Mouse (Mus musculus) kidney, adult 18-20 months (tissue): ENCODE data around the gene Adipor2.

ENCODE experiments used
- DNase-seq: peaks from one replicate; pipeline ENCODE4 v3.0.0; 2021

Adipor2 gene

DNA sequence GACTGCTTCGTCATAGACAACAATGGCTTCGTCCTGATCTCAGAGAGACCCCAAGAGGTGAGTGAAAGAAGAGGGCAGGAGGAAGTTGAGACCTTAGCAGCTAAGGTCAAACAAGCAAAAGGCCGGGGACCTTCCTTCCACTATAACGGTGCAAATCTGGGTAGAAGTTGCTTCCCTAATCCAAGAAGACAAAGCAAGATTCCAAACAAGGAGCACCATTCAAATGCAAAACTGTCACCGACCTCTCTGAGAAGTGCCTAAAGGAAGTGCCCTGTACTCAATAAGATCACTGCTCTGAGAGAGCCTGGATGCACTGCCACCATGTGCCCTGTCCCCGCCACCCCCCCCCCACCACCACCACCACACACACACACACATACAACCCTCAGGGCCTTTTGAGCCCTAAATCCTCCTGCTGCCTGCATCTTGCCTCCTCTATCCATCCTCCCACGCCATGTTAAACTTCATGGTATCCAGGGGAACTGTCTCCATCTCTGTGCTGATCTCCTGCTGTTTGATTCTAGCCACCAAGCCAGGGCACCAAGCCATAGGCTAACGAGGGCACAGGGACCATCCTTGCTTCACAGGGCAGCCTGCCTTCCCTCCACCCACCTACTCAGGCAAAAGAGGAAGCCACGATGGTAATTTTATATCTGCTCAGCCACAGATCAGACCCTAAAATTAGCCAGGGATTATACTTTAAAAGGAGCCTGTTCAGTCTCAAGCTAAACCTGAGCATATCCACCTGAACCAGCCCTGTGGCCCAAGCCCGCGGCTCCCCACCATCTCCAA, 79.2 kb downstream of the Adipor2 start:
- no peak for DNase-seq

DNA sequence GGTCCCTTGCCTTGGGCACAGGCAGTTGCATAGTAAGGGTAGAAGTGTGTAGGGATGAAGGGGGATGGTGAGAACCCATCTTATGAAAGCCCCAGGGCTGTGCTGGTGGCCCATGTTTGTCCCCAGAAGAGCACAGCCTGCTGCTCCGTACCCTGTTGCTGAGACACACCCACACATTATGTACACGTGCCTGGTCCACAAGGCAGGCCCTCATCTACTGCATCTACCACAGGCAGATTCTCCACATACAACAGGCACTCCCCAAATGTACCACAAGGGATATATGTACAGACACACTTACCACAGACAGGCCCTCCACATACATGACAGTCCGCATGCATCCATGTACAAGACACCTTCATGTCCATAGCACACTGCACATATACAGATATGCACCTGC, 80.2 kb downstream of the Adipor2 start:
- DNase-seq = no peak

DNA sequence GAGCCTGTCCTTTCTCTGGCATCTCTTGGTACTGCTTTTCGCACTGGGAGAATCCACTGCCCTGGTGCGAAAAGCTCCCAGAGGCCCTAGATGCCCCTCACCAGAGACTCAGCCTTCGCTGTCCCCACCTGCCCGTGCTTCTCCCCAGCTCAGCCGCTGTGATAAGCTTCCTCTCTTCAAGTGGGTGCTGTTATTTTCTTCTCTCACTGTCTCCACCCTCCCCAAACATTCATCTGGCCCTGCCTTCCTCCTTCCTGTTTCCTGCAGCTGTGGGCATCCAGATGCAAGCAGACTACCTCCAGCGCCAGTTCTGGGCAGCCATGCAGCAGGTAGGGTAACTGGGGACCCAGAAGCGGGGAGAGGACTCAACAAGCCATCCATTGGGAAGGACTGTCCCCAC, 81.4 kb downstream of the Adipor2 start:
- DNase-seq = no peak

DNA sequence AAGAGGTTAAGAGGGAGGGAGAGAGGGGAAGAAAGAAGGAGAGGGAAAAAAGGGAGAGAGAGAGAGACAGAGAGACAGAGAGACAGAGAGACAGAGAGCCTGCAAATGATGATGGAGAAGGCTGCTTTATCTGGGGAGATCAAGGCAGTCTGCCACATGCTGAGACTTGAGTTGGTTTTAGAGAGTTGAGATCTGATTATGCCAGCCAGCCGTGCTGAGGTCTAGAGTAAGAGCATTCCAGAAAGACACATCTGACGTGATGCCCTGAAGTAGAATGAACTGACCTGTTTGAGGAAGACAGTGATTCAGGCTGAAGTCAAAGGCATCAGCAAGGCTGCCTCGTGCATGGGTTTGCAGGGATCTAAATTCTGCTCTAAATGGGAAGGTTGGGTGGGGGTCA, 83.7 kb downstream of the Adipor2 start:
- no peak for DNase-seq

DNA sequence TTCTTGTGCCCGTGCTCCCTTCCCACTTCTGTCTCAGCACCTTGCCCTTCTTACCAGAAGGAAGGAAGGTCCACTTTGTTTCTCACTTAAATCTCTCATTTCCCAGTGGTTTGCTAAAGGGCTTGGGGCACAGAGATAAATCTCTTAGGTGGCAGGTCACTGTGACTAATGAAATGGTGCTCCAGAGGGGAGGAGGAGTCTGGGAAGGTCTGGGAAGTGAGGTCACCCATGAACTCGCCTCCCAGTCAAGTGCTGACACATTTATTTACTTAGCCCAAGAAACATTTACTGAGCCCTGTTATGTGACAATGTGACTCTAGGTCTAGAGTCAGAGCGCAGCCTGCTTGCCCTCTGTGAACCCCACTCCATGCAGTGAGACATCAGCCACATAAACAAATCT, 84.3 kb downstream of the Adipor2 start:
- peak; percentile 33 for DNase-seq

DNA sequence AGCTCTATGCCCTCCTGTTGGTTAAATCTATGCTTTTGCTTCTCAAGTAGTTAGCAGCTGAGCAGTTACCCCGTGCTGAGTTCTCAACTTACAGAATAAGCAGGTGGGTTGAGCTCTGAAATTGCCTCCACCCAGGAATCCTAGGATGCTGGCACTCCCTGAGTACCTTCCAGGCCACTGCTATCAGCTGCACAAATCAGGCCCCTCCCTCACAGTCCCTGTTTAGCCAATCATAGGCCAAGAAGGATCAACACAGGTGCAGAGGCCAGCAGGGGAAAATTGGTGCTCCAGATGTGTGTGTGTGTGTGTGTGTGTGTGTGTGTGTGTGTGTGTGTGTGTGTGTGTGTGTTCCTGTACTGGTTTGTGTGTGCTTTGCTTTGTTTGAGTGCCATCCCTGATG, 85.4 kb downstream of the Adipor2 start:
- DNase-seq = no peak

DNA sequence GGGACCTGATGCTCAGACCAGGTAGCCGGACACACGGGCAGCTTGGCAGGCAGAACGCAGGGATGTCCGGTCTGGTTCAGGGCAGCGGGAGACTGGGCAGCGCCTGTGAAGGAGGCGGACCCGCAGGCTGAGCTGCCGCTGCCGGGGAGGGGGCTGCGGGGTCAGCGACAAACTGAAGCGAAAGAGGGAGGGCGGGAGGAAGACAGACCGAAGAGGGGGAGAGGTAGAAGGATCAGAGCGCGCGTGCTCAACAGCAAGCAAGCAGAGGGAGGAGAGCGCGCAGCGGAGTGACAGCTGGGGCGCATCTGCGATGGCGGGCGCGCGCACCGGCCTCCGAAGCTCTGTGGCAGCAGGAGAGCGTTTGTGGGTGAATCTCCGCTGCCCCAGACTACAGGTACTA, 87.0 kb downstream of the Adipor2 start, which contains the start of gene Lrtm2:
Gene Lrtm2 (minus strand): TSS at position 261 of the 400 bp plus-strand sequence.
- DNase-seq = peak; percentile 36

DNA sequence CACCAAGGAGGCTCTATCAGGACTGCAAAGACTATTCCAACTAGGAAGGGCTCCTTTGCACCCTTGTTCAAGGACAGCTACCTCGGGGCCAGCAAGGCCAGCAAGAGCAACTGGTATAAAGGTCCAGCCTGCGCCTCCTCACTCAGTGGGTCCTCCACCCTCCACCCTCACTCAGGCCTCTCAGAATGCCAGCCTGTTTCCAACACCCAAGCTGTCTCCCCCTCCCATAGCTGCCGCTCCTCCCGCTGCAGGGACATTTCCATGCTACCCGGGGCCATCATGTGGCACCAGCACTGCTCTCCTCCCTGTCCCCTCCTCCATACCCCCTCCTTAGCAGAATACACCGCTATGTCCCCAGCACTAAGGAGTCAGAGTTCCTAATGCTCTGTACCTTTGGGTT, 87.6 kb downstream of the Adipor2 start:
- DNase-seq = peak; percentile 35

DNA sequence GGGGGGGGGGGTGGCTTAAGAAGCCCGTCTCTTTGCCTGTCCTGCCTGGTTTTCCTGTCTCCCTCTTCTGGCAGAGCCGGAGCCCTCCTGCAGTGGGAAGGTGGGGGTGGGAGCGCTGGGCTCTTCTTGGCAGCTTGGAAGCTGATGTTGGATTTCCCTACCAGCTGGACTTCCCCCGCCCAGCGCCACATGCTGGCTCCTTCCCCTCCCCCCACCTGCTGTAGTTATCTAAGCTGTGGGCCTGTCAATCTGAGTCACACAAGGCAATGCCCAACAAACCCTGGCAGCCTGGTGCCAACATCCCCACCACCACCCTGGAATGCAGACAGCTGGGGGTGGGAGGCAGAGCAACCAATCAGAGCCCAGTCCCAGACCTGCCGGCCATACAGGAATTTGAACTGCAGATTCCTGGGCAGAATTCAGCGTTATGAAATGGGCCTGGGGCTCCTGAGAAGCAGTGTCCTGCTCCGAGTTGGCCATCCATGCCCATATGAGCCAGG, 88.2 kb downstream of the Adipor2 start:
- peak; percentile 63 for DNase-seq

DNA sequence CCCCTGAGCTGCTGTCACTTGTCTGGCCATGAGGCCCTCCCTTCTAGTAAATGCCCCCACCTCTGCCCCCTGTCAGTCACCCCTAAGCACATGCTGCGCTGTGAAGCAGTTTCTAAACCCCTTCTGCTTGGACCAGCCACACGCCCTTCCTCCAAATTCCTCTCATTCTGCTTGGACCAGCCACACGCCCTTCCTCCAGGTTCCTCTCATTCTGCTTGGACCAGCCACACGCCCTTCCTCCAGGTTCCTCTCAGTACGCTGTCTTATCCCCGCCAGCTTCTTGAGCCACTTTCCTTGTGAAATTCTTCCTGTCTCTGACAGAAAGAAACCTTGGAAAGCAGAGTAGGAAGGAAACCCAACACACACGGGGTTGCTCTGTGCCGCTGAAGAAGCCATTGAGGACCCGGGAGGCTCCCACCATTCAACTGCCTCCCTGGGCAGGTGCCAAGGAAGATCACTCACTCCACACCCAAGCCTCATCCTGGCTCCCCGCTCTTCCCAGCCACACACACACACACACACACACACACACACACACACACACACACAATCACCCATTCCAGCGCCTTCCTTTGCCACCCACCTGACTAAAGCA, 88.9 kb downstream of the Adipor2 start:
- no peak for DNase-seq

DNA sequence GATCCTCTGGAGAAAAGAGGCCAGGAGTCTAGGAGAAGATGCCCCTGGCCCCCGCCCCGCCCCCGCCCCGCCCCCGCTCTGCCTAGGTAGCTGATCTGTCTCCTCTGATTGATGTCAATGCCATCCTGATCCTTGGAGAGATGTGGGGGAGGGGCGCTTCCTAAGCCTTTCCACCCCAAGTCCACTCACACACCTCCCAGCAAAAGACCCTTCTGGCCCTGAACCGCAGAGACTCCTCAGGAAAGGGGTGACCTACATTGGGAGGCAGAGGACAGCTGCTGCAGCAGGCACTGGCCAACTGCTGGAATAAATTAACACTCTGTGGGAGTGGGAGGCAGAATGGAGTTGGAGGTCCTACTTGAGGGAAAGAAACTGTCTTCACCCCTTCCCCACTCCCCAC, 91.0 kb downstream of the Adipor2 start:
- no peak for DNase-seq

DNA sequence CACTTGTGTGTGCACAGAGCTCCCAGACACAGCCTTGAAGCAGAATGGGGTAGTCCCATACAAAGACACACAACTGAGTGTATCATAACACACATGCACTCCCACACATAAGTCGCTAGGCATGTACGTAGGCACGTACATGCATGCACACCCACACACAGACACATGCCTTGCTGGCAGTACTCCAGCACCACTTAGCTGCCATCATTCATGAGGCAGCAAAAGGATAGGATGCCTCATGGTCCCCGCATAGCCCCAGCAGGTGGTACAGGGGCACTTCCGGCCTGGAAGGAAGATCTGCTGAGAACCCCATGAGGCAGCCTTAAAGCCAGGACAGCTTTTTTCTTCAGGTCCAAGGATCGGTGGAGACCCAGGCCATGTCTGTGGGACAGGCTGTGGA, 91.5 kb downstream of the Adipor2 start:
- DNase-seq = no peak

DNA sequence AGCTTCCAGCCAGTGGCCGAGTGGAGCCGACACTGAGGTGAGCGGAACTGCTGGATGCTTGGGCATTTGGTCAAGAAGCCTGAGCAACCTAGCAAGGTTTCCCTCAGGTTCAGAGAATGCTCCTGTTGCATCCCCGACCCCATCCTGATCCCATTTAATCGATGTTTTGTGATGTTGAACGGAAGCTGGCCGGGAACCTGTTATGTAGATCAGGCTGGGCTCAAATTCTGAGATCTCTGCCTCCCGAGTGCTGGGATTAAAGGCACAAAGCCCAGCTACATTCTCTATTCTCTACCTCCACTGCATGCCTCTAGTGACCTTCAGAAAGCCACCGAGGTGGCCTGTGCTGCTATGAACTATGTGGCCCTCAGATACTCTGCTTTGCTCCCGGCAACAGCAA, 92.7 kb downstream of the Adipor2 start:
- DNase-seq = no peak

DNA sequence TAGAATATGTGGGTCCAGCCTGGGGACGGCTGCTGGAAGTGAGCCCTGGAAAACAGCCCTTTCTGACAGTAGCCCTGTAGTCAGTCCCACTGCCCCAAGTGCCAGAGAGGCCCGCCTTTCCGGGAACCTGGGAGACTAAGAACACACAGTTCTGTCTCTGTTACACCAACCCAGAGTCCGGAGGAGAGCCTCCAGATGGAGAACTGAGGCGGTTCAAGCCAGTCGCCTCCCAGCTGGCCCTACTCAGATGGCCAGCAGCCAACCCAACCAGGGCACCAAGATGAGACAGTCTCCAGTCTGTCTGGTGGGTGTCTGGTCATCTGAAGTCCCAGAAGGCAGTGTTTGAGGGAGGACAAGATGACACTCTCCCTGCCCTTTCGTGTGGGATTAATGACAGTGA, 95.8 kb downstream of the Adipor2 start:
- no peak for DNase-seq

DNA sequence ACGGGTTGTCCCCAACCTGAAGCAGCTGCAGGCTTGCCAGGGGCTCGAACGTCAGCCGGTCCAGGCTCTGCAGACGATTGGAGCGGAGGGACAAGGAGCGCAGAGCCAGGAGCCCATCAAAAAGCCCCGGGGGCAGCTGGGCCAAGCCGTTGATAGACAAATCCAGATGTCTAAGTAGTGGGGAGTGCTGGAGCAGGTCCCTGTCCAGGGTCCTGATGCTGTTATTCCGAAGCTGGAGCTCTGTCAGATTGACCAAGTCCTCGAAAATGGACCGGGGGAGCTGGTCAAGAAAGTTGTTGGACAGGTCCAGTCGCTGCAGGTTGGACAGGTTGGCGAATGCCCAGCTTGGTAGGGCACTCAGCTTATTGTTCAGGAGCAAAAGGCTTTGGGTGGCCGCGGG, 97.0 kb downstream of the Adipor2 start:
- no peak for DNase-seq

DNA sequence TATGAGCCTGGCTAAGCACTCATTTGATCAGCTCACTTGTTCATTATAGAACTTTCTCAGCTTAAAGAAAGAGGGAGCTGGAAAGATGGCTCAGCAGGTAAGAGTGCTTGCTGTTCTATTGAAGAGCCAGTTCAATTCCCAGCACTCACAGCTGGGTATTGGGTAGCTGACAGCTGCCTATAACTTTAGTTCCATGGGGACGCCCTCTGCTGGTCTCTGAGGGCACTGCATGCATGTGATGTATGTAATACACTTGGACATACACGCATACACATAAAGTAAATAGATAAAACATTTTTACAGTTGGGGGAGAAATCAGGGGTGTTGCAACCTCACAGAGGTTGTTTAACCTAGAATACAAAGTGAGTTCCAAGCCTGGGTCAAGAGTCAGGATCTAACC, 98.1 kb downstream of the Adipor2 start:
- no peak for DNase-seq

DNA sequence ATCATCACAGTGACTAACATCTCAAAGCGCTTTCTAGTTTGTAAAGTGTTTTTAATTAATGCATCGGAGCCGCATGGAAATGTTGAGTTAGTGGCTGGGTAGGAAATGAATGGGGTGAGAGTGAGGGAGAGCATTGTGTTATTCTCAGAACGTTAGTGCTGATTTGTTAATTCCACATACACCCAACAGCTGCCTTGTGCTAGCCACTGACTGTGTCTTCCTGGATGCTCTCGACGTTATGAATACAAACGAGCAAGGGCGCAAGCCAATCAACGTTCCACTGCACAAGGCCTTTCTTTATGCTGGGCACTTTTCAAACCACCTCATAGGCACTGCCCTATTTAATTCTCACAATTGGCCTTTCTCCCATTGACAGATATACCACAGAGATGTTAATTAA, 98.8 kb downstream of the Adipor2 start:
- DNase-seq = no peak

DNA sequence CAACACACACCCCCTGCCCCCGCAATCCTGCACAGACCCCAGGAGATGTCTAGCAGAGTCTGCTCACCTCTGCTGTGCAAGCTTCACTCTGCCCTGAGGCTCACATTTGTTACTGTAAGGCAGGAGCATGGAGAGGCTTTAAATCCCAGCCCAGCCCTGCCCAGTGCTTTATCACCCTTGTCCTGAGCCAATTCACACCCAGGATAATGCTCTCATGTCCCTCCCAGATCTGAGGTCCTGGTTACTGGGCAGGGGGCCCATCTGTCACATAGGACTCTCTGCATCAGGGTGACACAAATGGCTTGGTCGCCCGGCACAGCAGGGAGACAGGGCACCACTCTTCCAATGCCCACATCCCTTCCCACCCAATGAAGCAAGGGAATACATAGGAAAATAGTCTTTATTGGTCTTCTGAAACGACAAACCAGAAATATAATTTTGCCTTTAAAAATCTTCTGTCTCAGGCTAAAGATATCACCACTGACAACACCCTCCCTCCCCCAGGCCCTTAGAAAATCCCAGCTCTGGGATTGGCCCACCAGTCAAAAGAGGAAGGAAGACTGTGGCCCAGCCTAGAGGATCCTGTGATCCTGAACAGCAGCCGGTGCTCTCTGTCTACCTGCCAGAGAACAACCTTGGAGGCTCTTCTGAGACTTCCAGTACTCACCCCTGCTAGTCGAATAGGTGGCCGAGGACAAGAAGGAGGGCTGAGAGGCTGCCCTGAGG, 102.6 kb downstream of the Adipor2 start:
- no peak for DNase-seq

DNA sequence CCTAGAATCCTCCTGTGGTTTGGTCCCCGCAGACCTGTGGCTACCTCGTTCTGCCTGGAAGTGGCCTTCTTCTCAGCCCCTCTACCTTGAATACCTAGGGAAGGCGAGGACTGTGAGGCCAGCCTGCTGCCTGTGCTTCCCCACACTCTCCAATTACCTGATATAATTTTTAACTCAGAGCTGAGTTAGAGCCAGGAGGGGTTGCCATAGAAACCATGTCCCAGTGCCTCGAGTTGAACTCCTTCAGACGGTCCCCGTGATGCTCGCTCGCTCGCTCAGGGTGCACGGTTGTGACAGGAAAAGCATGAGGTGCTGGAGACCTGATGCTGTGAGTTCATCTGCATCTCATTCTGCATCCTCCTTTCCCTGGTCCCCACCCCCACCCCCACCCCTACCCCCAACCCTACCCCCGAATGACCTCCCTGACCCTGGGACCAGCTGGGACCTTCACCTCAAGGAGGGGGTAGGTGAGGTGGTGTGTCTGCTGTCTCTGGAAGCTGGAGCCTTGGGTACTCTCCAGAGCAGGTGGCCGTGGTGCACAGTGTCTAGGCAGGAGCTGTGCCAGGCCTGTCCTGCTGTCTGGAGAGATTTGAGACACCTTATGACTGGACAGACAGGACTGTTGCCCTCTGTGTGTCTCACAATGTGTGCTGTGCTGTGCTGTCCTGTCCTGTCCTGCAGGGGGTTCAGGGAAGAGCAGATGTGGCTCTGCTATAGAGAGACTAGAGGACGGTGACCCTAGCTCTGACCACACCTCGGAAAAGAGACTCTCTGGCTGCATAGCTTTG, 103.7 kb downstream of the Adipor2 start:
- DNase-seq = peak; percentile 32

DNA sequence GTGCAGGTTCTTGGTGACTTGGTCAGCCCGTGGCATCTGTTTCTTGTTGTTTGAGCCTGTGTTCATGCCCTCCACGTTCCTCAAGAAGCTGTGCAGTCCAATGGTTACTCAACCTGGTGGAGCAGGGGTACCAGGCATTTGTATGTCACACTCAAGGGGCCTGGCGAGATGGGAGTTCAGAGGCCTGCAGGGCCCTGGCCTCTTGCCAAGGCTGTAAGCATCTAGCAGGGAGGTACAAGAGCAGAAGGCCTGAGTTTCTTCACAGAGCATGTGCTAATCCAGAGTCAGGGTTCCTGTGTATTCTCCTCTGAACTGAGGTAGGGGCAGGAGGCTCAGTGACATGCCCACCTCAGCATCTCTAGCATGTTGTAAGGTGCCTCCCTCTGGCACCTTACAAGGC, 104.4 kb downstream of the Adipor2 start:
- DNase-seq = peak; percentile 33

DNA sequence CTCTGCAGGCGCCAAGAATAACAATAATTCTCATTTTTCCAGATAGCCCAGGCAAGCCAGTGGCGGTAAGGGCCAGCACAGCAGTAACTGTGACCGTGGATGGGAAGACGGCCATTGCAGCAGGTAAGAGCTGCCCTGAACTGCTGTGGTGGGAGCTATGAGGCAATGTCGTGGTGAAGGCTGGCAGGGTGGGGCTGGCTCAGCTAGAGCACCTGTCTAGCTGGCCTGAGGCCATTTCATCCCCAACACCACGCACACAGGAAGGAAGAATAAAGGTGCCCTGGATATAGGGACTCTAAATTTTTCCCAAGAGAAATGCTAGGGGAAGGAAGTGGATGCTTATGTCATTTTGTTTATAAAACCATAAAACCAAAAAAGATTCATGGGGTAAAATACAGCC, 105.1 kb downstream of the Adipor2 start:
- DNase-seq = no peak

DNA sequence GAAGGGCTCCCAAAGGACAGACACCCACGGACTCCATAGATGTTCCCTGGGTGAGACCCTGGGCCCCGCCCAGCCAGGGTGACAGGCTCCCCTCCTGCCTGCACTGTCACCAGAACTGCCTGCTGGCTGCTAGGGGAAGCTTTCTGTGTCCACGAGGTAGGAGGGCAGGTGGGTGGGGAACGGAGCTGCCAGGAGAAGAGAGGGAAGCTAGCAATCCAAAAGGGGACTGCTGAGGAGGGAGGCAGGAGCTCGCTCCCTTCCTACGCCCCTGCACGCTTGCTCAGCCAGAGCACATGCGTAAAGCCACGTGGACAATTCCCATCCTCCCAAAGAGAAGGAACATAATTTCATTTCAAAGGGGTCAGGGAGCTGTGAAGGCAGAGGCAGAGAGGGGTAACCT, 107.3 kb downstream of the Adipor2 start:
- no peak for DNase-seq

DNA sequence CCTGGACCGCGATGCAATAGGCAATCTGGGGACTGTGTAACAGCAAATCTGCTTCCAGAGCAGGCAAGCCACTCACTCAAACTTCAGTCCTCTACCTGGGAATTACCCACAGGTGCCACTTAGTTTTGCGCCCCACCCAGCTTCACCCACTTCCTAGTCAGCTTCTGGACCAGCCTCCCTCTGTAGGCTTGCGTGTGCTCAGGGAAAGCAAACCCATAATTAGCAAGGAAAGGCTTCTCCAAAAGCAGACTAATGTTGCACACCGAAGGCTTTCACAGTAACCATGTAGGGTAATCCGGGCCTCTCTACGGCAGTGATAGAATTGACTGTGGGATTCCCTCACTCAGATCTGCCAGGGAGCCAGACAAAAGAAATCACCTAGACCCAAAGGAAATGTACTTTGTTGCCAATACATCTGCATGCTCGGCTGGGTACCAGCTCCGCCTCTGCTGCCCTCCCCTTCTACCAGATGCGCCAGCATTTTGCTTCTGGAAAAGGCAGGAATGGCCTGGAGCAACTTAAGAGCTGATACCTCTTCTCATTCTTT, 109.6 kb downstream of the Adipor2 start:
- DNase-seq = no peak
